Mouse (Mus musculus): ENCODE measurements around the gene Gen1. TPM values are rescaled to one million over a fixed set of nuclear protein-coding genes. Genes with fewer than 3 reads are reported as not detected.
A peak's percentile ranks its signal among the peaks of the same experiment; 100 is the strongest.

Gene Gen1
- polyA plus RNA-seq, 1 experiment: 0.52 TPM

- DNase-seq (ENCODE audit: low spot score): no peak
Observed at GRCm38 (mm10) chr12:11223090-11223489, 42.5 kb downstream of the Gen1 start.

- DNase-seq (ENCODE audit: low spot score): no peak
Observed at GRCm38 (mm10) chr12:11222566-11222965, 43.0 kb downstream of the Gen1 start.

- no peak for DNase-seq (ENCODE audit: low spot score)
Observed at GRCm38 (mm10) chr12:11221524-11222330, 43.9 kb downstream of the Gen1 start.

GRCm38 (mm10) chr12:11217726-11218250, 47.8 kb downstream of the Gen1 start:
- no peak for DNase-seq (ENCODE audit: low spot score)

GRCm38 (mm10) chr12:11216454-11216853, 49.1 kb downstream of the Gen1 start:
- no peak for DNase-seq (ENCODE audit: low spot score)

GRCm38 (mm10) chr12:11215555-11215954, 50.0 kb downstream of the Gen1 start:
- no peak for DNase-seq (ENCODE audit: low spot score)

- DNase-seq (ENCODE audit: low spot score): no peak
Observed at GRCm38 (mm10) chr12:11214776-11215175, 50.8 kb downstream of the Gen1 start.

GRCm38 (mm10) chr12:11212881-11213280, 52.7 kb downstream of the Gen1 start:
- no peak for DNase-seq (ENCODE audit: low spot score)

GRCm38 (mm10) chr12:11210361-11210760, 55.2 kb downstream of the Gen1 start:
- DNase-seq (ENCODE audit: low spot score): no peak

GRCm38 (mm10) chr12:11209636-11210035, 56.0 kb downstream of the Gen1 start:
- no peak for DNase-seq (ENCODE audit: low spot score)

GRCm38 (mm10) chr12:11208872-11209271, 56.7 kb downstream of the Gen1 start, which contains the start of gene Msgn1:
Gene Msgn1, minus strand, starts transcription at chr12:11208972.
- DNase-seq (ENCODE audit: low spot score): no peak

- no peak for DNase-seq (ENCODE audit: low spot score)
Observed at GRCm38 (mm10) chr12:11206321-11206720, 59.3 kb downstream of the Gen1 start.

GRCm38 (mm10) chr12:11203694-11204665, 61.6 kb downstream of the Gen1 start:
- DNase-seq (ENCODE audit: low spot score): peak; percentile 32

GRCm38 (mm10) chr12:11202476-11202875, 63.1 kb downstream of the Gen1 start:
- no peak for DNase-seq (ENCODE audit: low spot score)

- no peak for DNase-seq (ENCODE audit: low spot score)
Observed at GRCm38 (mm10) chr12:11200711-11201110, 64.9 kb downstream of the Gen1 start.

GRCm38 (mm10) chr12:11198551-11198950, 67.0 kb downstream of the Gen1 start:
- no peak for DNase-seq (ENCODE audit: low spot score)

- no peak for DNase-seq (ENCODE audit: low spot score)
Observed at GRCm38 (mm10) chr12:11198026-11198425, 67.6 kb downstream of the Gen1 start.

GRCm38 (mm10) chr12:11196830-11197229, 68.8 kb downstream of the Gen1 start:
- DNase-seq (ENCODE audit: low spot score): no peak

GRCm38 (mm10) chr12:11196142-11196597, 69.4 kb downstream of the Gen1 start:
- peak; percentile 60 for DNase-seq (ENCODE audit: low spot score)

GRCm38 (mm10) chr12:11195031-11195430, 70.6 kb downstream of the Gen1 start:
- no peak for DNase-seq (ENCODE audit: low spot score)
